Mouse (Mus musculus) kidney, postnatal 0 days (tissue): ENCODE measurements around the gene Kif1a. TPM values are rescaled to one million over a fixed set of nuclear protein-coding genes. Genes with fewer than 3 reads are reported as not detected.

Experiments used
- ATAC-seq: fragments of 200-750 bp; cut with Nextera tagmentation; replicated peaks from 2 replicates; pipeline ENCODE4 v1.8.0; 2017; ENCODE audit warnings: low read depth, moderate number of reproducible peaks, moderate TSS enrichment, moderate library complexity; ENCODE audit not compliant: low FRiP score
- DNase-seq: peaks from one replicate; pipeline ENCODE4 v3.0.0-alpha.2; 2016; ENCODE audit warnings: low spot score
- H3K27ac ChIP-seq: fragments of 300-500 bp; sonication (generic); 2 replicates; pipeline ENCODE4 v1.5.1; 2014; ENCODE audit warnings: mild to moderate bottlenecking
- H3K27me3 ChIP-seq: fragments of 300-500 bp; sonication (generic); 2 replicates; pipeline ENCODE4 v1.6.1; 2014; ENCODE audit warnings: low read length, mixed read lengths; ENCODE audit not compliant: insufficient read depth
- H3K36me3 ChIP-seq: fragments of 300-500 bp; sonication (generic); 2 replicates; pipeline ENCODE4 v1.6.1; 2014; ENCODE audit warnings: low read length, mixed read lengths; ENCODE audit not compliant: insufficient read depth
- H3K4me1 ChIP-seq: fragments of 300-500 bp; sonication (generic); replicated peaks from 2 replicates; pipeline ENCODE4 v1.6.1; 2014; ENCODE audit warnings: antibody characterized with exemption, low read length, mixed read lengths; ENCODE audit not compliant: insufficient read depth
- H3K4me2 ChIP-seq: fragments of 300-500 bp; sonication (generic); 2 replicates; pipeline ENCODE4 v1.6.1; 2014; ENCODE audit warnings: mild to moderate bottlenecking, low read length, moderate library complexity, mixed read lengths
- H3K4me3 ChIP-seq: fragments of 300-500 bp; sonication (generic); replicated peaks from 2 replicates; pipeline ENCODE4 v1.5.1; 2014; ENCODE audit warnings: low read depth, low read length
- H3K9ac ChIP-seq: fragments of 300-500 bp; sonication (generic); 2 replicates; pipeline ENCODE4 v1.6.1; 2014; ENCODE audit warnings: low read depth, low read length
- H3K9me3 ChIP-seq: fragments of 300-500 bp; sonication (generic); replicated peaks from 2 replicates; pipeline ENCODE4 v1.6.1; 2016; ENCODE audit warnings: low read length, inconsistent platforms, mixed read lengths
- CTCF ChIP-seq: IDR thresholded peaks from 2 replicates; pipeline ENCODE4 v1.5.1; 2016; ENCODE audit warnings: antibody characterized with exemption, low read depth, mild to moderate bottlenecking, moderate library complexity
- WGBS: fragments of 180-500 bp; shearing (Covaris S2); extraction: QIAGEN DNeasy Blood & Tissue Kit; methylation state at CpG from one replicate; pipeline ENCODE4 v1.1.7; 2014; 5-methylcytosine and 5-hydroxymethylcytosine counted together
- polyA plus RNA-seq: library from polyadenylated mRNA; unstranded; fragments of >200 nt; fragmentation: Nextera tagmentation; extraction: Ambion mirVana; gene quantifications from 2 replicates; pipeline ENCODE4 v1.2.1, GENCODE M21; 2015

Kif1a gene
- polyA plus RNA-seq, 1 experiment from 2014 or later, result 3.7 TPM

DNA sequence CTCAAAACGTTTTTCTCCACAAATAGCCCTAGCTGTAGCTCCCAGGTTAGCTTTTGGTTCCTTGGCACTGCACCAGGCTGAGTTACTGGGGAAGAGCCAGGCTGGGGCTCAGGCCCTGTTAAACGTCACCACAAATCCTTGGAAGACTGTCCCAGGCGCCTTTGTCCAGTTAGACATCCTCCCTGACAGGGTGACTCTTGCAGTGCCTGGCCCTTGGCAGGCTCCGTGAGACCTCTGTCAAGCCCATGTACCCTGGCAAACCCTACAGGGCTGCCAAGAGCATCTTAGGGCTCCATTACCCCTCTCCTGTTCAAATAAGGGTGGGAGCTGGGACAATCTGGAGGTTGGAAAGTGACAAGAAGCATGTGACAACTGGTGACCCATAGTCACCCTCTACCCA lies 65.8 kb downstream of the Kif1a start:
- no peak overlapping the region for H3K9ac ChIP-seq
- H3K27ac ChIP-seq, result no peak overlapping the region
- TF ChIP-seq CTCF, result no peak
- DNase-seq (no peak), ATAC-seq (no peak)
- WGBS, result 69% methylated on average over 4 of the region's 4 CpGs
- H3K36me3 ChIP-seq, result no peaks in the 10 kb centered on the region
- H3K27me3 ChIP-seq, result no peaks in the 10 kb centered on the region
- no peaks in the 10 kb centered on the region for H3K4me1 ChIP-seq
- H3K4me3 ChIP-seq, result no peak overlapping the region
- H3K4me2 ChIP-seq, result no peak overlapping the region
- H3K9me3 ChIP-seq, result no peaks in the 10 kb centered on the region

DNA sequence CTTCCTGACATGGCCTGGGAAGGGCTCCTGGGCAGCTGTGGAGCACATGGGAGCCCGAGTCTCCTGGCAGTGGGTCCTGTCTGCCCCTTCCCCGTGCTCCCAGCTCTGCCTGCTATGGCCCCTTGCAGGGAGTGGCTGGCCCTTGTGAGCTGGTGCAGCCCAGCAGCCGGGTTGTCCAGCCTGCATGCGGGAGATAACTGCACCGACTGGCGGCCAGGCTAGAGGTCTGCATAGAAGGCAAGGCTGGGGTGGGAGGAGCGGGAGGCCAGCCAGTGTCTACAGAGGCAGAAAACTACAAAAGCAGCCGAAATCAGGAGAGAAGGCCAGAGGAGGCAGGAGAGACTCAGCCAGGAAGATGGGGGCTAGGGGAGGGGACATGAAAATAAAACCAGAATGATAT lies 67.8 kb downstream of the Kif1a start:
- Histone ChIP-seq H3K27me3 (no peaks in the 10 kb centered on the region), H3K36me3 (no peaks in the 10 kb centered on the region), H3K9me3 (no peaks in the 10 kb centered on the region), H3K4me1 (no peaks in the 10 kb centered on the region), H3K4me3 (no peak overlapping the region), H3K9ac (no peak overlapping the region), H3K27ac (no peak overlapping the region), H3K4me2 (no peak overlapping the region)
- ATAC-seq (no peak), DNase-seq (no peak)
- TF ChIP-seq CTCF, result peak; percentile 25; the same call in 1 of the 2 replicates
- WGBS, result 42% methylated on average over 8 of the region's 8 CpGs

DNA sequence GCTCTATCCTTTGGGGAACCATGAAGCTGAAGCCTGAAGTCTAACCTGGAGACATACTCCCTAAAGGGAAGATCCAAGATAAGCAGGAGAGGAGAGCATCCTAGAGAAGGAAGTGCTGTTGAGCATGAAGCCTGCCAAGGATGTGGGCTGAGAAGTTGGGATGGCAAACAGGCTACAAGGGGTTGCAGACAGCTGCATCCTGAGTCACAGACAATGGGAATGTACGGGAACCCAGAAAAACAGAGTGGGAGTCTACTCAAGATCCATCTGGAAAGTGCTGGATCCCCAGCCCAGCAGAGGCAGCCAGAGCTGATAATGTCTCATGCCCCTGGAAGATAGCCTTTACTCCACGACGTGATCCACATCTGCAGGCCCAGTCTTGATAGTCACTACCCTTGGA lies 70.6 kb downstream of the Kif1a start:
- no peak overlapping the region for H3K27ac ChIP-seq
- no peak for ATAC-seq
- no peaks in the 10 kb centered on the region for H3K36me3 ChIP-seq
- no peak overlapping the region for H3K9ac ChIP-seq
- no peak for DNase-seq
- no peak overlapping the region for H3K4me3 ChIP-seq
- WGBS, result 89% methylated on average over 3 of the region's 3 CpGs
- H3K9me3 ChIP-seq, result no peaks in the 10 kb centered on the region
- no peaks in the 10 kb centered on the region for H3K4me1 ChIP-seq
- no peak for TF ChIP-seq CTCF
- H3K4me2 ChIP-seq, result no peak overlapping the region
- H3K27me3 ChIP-seq, result no peaks in the 10 kb centered on the region

DNA sequence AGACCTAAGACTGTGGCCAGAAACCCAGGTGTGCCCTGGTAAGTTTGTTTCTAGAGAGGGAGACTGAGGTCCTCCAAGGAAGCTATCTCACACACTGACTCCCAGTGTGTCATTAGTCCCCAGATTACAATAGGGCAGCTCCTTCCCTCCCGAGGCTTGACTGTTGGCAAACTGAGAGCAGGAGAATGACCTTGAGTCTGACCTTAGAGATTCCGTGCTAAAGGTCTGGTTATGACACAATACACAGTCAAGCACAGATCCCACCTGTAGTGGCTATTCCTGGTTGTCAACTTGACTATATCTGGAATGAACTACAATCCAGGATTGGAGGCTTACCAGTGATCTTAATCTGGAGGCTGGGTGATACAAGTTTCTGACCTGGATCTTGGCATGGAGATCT lies 71.7 kb downstream of the Kif1a start:
- no peaks in the 10 kb centered on the region for H3K9me3 ChIP-seq
- no peaks in the 10 kb centered on the region for H3K4me1 ChIP-seq
- H3K36me3 ChIP-seq, result no peaks in the 10 kb centered on the region
- DNase-seq (no peak), ATAC-seq (no peak)
- H3K27me3 ChIP-seq, result no peaks in the 10 kb centered on the region
- 66% methylated on average over 2 of the region's 2 CpGs for WGBS
- no peak overlapping the region for H3K4me2 ChIP-seq
- H3K27ac ChIP-seq, result no peak overlapping the region
- H3K9ac ChIP-seq, result no peak overlapping the region
- no peak overlapping the region for H3K4me3 ChIP-seq
- no peak for TF ChIP-seq CTCF

DNA sequence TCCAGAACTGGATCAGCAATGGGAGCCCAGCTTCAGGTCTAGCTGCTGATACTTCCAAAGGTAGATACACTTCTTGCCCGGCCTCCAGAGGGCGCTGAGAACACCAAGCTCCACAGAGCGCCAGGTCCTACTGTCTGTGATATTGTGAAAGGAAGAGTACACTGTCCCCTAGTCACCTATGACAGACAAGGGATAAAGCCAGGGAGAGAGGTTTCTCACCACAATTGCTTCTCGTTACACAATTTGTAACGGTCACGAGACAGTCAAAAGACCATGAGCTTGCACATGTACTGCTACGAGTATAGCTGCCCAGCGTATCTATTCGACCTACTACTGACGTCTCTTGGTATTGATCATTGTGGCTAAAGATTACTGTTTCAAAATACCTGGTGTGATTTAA lies 72.4 kb downstream of the Kif1a start:
- DNase-seq, result no peak
- Histone ChIP-seq H3K4me3 (no peak overlapping the region), H3K4me2 (no peak overlapping the region), H3K9me3 (no peaks in the 10 kb centered on the region), H3K27me3 (no peaks in the 10 kb centered on the region), H3K9ac (no peak overlapping the region), H3K27ac (no peak overlapping the region), H3K4me1 (no peaks in the 10 kb centered on the region), H3K36me3 (no peaks in the 10 kb centered on the region)
- no peak for TF ChIP-seq CTCF
- ATAC-seq, result no peak
- 95% methylated on average over 10 of the region's 10 CpGs for WGBS

DNA sequence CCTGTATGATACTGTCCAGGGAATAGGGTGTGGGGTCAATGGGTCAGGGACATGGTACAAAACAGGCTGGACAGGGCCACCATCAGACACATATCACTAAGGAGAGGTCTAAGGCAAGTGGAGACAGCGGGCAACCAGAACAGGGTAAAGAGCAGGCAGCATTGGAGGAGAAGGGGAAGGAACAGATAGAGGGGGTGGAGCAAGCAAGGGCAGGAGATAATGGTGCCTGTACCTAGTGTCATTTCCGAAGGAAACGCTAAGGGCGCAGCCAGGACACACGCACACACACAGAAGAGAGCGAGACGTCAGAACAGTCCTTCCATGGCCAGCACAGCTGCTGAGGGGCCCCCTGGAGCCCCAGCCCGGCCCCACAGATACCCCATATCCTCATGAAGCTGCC lies 75.2 kb downstream of the Kif1a start:
- H3K27me3 ChIP-seq, result no peaks in the 10 kb centered on the region
- H3K9me3 ChIP-seq, result no peaks in the 10 kb centered on the region
- H3K9ac ChIP-seq, result no peak overlapping the region
- H3K36me3 ChIP-seq, result no peaks in the 10 kb centered on the region
- DNase-seq, result no peak
- 80% methylated on average over 8 of the region's 8 CpGs for WGBS
- no peak for ATAC-seq
- H3K27ac ChIP-seq, result no peak overlapping the region
- H3K4me2 ChIP-seq, result no peak overlapping the region
- no peaks in the 10 kb centered on the region for H3K4me1 ChIP-seq
- TF ChIP-seq CTCF, result no peak
- H3K4me3 ChIP-seq, result no peak overlapping the region

DNA sequence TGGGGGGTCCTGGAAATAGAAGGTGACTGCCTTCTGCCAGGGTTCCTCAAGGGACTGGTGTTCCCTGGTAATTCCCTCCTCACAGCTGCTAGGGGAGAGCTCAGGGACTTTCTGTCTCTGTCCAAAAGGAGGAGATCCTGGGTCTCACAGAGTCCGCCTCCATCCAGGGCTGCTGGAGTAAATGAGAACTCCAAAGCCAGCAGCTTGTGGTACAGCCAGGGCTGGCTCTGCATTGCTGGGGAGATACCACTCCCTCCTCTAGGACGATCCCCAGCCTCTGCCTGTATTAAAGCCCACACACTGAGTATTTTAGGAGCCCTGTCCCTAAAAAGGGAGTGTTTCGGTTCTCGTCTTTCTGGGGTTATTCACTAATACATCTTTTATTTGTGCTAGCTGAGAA lies 81.1 kb downstream of the Kif1a start:
- TF ChIP-seq CTCF, result no peak
- DNase-seq, result no peak
- no peak for ATAC-seq
- Histone ChIP-seq H3K4me1 (no peaks in the 10 kb centered on the region), H3K4me3 (no peak overlapping the region), H3K27ac (no peak overlapping the region), H3K36me3 (no peaks in the 10 kb centered on the region), H3K27me3 (no peaks in the 10 kb centered on the region), H3K9ac (no peak overlapping the region), H3K4me2 (no peak overlapping the region), H3K9me3 (no peaks in the 10 kb centered on the region)
- 73% methylated on average over 4 of the region's 4 CpGs for WGBS
